Mouse (Mus musculus) heart, postnatal 25 days (tissue): ENCODE data around the gene Lce6a. TPM values are rescaled to one million over a fixed set of nuclear protein-coding genes. Genes with fewer than 3 reads are reported as not detected.

Source experiments
- DNase-seq: peaks from one replicate; pipeline ENCODE4 v3.0.0; 2022; ENCODE audit warnings: low spot score
- intact Hi-C: fragments of 180-260 bp; cut with DNase I; formaldehyde crosslinking; loops from one replicate; pipeline ENCODE4 v1.15.1; 2025
- total RNA-seq, 2 experiments: library from RNA; stranded (reverse); gene quantifications; 2 replicates each; pipeline ENCODE4 v1.2.3; 2021

The Lce6a gene
- total RNA-seq, 2 experiments from 2014 or later, result not detected

DNA sequence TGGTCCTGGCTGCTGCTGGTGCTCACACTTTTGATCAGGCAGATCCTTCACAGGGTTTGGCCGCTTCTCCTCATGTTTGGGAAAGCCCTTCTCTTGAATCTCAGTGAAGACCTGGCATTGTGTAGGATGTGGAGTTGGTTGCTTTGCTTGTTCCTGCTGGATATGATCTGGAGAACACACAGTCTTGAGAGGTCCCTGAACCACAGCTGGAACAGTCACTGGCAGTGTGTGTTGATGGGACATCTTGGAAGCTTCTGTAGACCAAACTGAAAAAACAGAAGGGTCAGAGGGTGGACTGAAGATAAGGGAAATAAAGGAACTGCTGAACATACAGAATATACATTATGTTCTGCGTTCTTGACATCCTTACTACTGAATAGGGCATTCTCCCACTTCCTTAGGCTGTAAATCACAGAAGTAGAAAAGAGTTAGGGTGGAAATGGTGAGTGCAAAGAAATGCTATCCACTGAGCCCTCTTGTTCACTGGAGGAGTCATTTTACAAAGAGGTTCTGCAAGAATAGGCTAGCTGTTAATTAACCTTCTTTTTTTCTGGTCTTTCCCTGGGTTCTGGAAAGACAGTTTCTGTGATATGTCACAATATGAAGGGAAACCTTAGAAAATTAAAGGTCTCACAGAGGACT is 48.8 kb downstream of the Lce6a start:
- DNase-seq, result no peak
- intact Hi-C loops, result no loop called here

Other genes starting within 250 kb of the Lce6a start
- gene Sprr2h, start 236.0 kb downstream of the Lce6a start, total RNA-seq, result not detected
- not detected for gene Sprr2i, start 213.7 kb downstream of the Lce6a start, total RNA-seq
- gene Sprr2j-ps, start 203.6 kb downstream of the Lce6a start, total RNA-seq, result not detected
- 1 to 10 TPM; 2.8 to 4.8 TPM for gene Gm9774, start 192.2 kb downstream of the Lce6a start, total RNA-seq
- gene Sprr2k, start 189.1 kb downstream of the Lce6a start, total RNA-seq, result not detected
- not detected for gene Sprr1b, start 182.9 kb downstream of the Lce6a start, total RNA-seq
- not detected for gene Sprr3, start 162.9 kb downstream of the Lce6a start, total RNA-seq
- gene Sprr1a, start 135.8 kb downstream of the Lce6a start, total RNA-seq, result not detected
- gene Sprr4, start 121.2 kb downstream of the Lce6a start, total RNA-seq, result not detected
- gene 2310046K23Rik, start 87.1 kb downstream of the Lce6a start, total RNA-seq, result not detected
- gene Ivl, start 47.9 kb downstream of the Lce6a start, total RNA-seq, result not detected
- not detected for gene Smcp, start 32.7 kb downstream of the Lce6a start, total RNA-seq
- gene 2210017I01Rik, start 14.2 kb downstream of the Lce6a start, total RNA-seq, result not detected
- not detected for gene Lce1a1, start 26.6 kb upstream of the Lce6a start, total RNA-seq
- gene Lce1b, start 35.3 kb upstream of the Lce6a start, total RNA-seq, result not detected
- not detected for gene Lce1a2, start 48.7 kb upstream of the Lce6a start, total RNA-seq
- gene Lce1c, start 57.6 kb upstream of the Lce6a start, total RNA-seq, result not detected
- gene Lce1d, start 65.5 kb upstream of the Lce6a start, total RNA-seq, result not detected
- gene Lce1e, start 87.4 kb upstream of the Lce6a start, total RNA-seq, result not detected
- not detected for gene Lce1f, start 98.7 kb upstream of the Lce6a start, total RNA-seq
- not detected for gene Gm38119, start 117.4 kb upstream of the Lce6a start, total RNA-seq
- not detected for gene Lce1g, start 130.7 kb upstream of the Lce6a start, total RNA-seq
- gene Lce1h, start 143.4 kb upstream of the Lce6a start, total RNA-seq, result not detected
- gene Lce1i, start 157.2 kb upstream of the Lce6a start, total RNA-seq, result not detected
- not detected for gene Lce1j, start 168.9 kb upstream of the Lce6a start, total RNA-seq
- not detected for gene Lce1k, start 186.2 kb upstream of the Lce6a start, total RNA-seq
- not detected for gene Kprp, start 205.6 kb upstream of the Lce6a start, total RNA-seq
- gene Lce1l, start 229.6 kb upstream of the Lce6a start, total RNA-seq, result not detected
- gene 2310050C09Rik, start 248.6 kb upstream of the Lce6a start, total RNA-seq, result not detected